Mouse (Mus musculus) heart, embryonic 16.5 days (tissue): ENCODE results near the gene Krt33a. TPM values are rescaled to one million over a fixed set of nuclear protein-coding genes. Genes with fewer than 3 reads are reported as not detected.

Experiments used
- ATAC-seq: fragments of 200-750 bp; cut with Nextera tagmentation; replicated peaks from 2 replicates; pipeline ENCODE4 v1.8.0; 2017; ENCODE audit warnings: moderate number of reproducible peaks; ENCODE audit not compliant: insufficient read depth, low FRiP score; ENCODE audit errors: extremely low read depth
- H3K27ac ChIP-seq: fragments of 300-500 bp; sonication (generic); 2 replicates; pipeline ENCODE4 v1.5.1; 2014; ENCODE audit warnings: mild to moderate bottlenecking, low read length, control low read depth, moderate library complexity
- H3K27me3 ChIP-seq: fragments of 300-500 bp; sonication (generic); 2 replicates; pipeline ENCODE4 v1.6.1; 2014; ENCODE audit warnings: low read length, mixed read lengths; ENCODE audit not compliant: control insufficient read depth, insufficient read depth
- H3K36me3 ChIP-seq: fragments of 300-500 bp; sonication (generic); 2 replicates; pipeline ENCODE4 v1.6.1; 2014; ENCODE audit not compliant: control insufficient read depth, insufficient read depth
- H3K4me1 ChIP-seq: fragments of 300-500 bp; sonication (generic); 2 replicates; pipeline ENCODE4 v1.6.1; 2014; ENCODE audit warnings: low read length, mixed read lengths; ENCODE audit not compliant: control insufficient read depth, insufficient read depth
- H3K4me2 ChIP-seq: fragments of 300-500 bp; sonication (generic); 2 replicates; pipeline ENCODE4 v1.6.1; 2014; ENCODE audit warnings: low read depth, mild to moderate bottlenecking, control low read depth, low read length
- H3K4me3 ChIP-seq: fragments of 300-500 bp; sonication (generic); 2 replicates; pipeline ENCODE4 v1.5.1; 2014; ENCODE audit warnings: mild to moderate bottlenecking, control low read depth, low read length
- H3K9ac ChIP-seq: fragments of 300-500 bp; sonication (generic); 2 replicates; pipeline ENCODE4 v1.6.1; 2014; ENCODE audit warnings: low read length, control low read depth
- H3K9me3 ChIP-seq: fragments of 300-500 bp; sonication (generic); replicated peaks from 2 replicates; pipeline ENCODE4 v1.6.1; 2016; ENCODE audit warnings: low read length; ENCODE audit not compliant: control insufficient read depth
- WGBS: fragments of 180-500 bp; shearing (Covaris S2); extraction: QIAGEN DNeasy Blood & Tissue Kit; methylation state at CpG from one replicate; pipeline ENCODE4 v1.1.7; 2014; 5-methylcytosine and 5-hydroxymethylcytosine counted together
- polyA plus RNA-seq: library from polyadenylated mRNA; unstranded; fragments of >200 nt; fragmentation: Nextera tagmentation; extraction: Ambion mirVana; gene quantifications from 2 replicates; pipeline ENCODE4 v1.2.1, GENCODE M21; 2015

The Krt33a gene
- polyA plus RNA-seq, 1 experiment from 2014 or later, result not detected

GRCm38 (mm10) chr11:100019466-100019865, 3.5 kb upstream of the Krt33a start:
- H3K4me3 ChIP-seq, result no peak overlapping the region
- H3K27me3 ChIP-seq, result no peaks in the 10 kb centered on the region
- no peaks in the 10 kb centered on the region for H3K9me3 ChIP-seq
- no peaks in the 10 kb centered on the region for H3K36me3 ChIP-seq
- H3K27ac ChIP-seq, result no peak overlapping the region
- H3K4me2 ChIP-seq, result no peak overlapping the region
- 61% methylated on average over 1 of the region's 1 CpGs for WGBS
- no peak for ATAC-seq
- no peak overlapping the region for H3K9ac ChIP-seq
- no peaks in the 10 kb centered on the region for H3K4me1 ChIP-seq

DNA sequence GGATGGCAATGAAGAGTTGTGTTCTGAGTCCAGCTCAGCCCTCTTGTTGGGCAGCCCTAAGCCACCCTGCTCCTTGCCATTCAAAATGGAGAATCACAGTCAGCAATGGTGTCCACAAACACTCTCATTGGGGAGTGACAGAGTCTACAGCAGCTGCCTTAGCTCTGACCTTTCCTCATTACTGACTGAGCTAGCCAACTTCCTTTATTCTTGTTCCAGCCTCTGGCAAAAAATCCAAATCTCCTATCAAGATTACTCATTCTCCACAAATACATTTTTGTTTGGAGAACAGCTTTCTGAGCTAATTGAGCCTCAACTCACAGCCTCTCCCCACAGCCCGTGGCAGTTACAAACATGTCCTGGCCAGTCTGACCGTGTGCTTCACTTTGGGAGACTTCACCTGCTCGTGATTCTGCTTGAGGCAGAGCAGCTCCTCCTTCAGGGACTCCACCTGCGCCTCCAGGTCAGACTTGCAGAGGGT, 2.3 kb downstream of the Krt33a start:
- Histone ChIP-seq H3K36me3 (no peaks in the 10 kb centered on the region), H3K4me3 (no peak overlapping the region), H3K9ac (no peak overlapping the region), H3K4me2 (no peak overlapping the region), H3K27me3 (no peaks in the 10 kb centered on the region), H3K4me1 (no peaks in the 10 kb centered on the region), H3K9me3 (no peaks in the 10 kb centered on the region), H3K27ac (no peak overlapping the region)
- whole genome bisulfite sequencing, result 59% methylated on average over 4 of the region's 4 CpGs
- ATAC-seq, result no peak

DNA sequence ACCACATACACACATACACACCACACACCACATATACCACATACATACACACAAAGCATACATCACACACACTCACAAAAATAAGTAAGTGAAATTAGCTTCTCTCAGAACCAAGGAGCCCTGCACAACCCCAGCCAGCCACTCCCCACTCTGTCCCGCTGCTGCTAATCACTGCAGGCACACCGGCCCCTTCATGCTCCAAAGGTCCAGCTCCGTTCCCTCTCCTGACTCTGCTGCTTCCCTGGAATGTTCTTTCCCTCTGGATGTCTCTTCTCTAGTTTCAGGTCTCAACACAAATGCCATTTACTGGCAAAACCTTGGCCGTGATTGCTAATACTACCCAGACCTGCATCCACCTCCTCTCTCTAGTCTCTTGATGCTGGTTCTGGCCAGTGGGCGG, 5.3 kb downstream of the Krt33a start:
- Histone ChIP-seq H3K4me2 (no peak overlapping the region), H3K27ac (no peak overlapping the region), H3K9ac (no peak overlapping the region), H3K9me3 (no peaks in the 10 kb centered on the region; the same call in 1 of the 2 replicates), H3K36me3 (no peaks in the 10 kb centered on the region), H3K4me1 (no peaks in the 10 kb centered on the region), H3K4me3 (no peak overlapping the region), H3K27me3 (no peaks in the 10 kb centered on the region)
- WGBS, result 85% methylated on average over 5 of the region's 5 CpGs
- no peak for ATAC-seq

DNA sequence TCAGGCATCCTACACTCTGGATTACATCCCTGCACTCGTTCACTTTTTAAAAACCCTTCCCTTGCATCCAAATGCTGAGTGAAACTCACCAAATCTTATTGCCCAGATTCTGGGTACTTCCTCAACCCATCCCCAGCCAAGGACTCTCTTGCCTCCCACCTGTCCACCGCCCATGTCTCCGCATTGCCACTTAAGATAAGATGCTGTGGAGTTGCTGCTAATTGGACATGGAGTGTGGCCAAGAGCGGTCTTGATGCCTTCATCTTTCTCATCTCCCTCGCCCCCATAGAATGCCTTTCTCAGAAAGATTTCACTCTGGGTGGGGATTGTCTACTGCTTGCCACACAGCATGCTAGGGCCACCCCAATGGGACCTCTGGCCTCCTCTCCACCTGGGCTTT, 7.7 kb downstream of the Krt33a start:
- WGBS, result 67% methylated on average over 5 of the region's 5 CpGs
- Histone ChIP-seq H3K4me2 (no peak overlapping the region), H3K27ac (no peak overlapping the region), H3K4me3 (no peak overlapping the region), H3K9ac (no peak overlapping the region), H3K27me3 (no peaks in the 10 kb centered on the region), H3K4me1 (no peaks in the 10 kb centered on the region), H3K36me3 (no peaks in the 10 kb centered on the region), H3K9me3 (no peaks in the 10 kb centered on the region; the same call in 1 of the 2 replicates)
- no peak for ATAC-seq

- no peak overlapping the region for H3K27ac ChIP-seq
- no peak overlapping the region for H3K9ac ChIP-seq
- H3K4me3 ChIP-seq, result no peak overlapping the region
- no peak overlapping the region for H3K4me2 ChIP-seq
- H3K4me1 ChIP-seq, result no peaks in the 10 kb centered on the region
- H3K27me3 ChIP-seq, result no peaks in the 10 kb centered on the region
- H3K9me3 ChIP-seq, result peaks cover 2% of the 10 kb centered on the region
- WGBS, result 56% methylated on average over 3 of the region's 3 CpGs
- no peak for ATAC-seq
- no peaks in the 10 kb centered on the region for H3K36me3 ChIP-seq
These were observed 9.4 kb downstream of the Krt33a start for GRCm38 (mm10) chr11:100006624-100007023.

- Histone ChIP-seq H3K9ac (no peak overlapping the region), H3K27ac (no peak overlapping the region), H3K4me2 (no peak overlapping the region), H3K36me3 (no peaks in the 10 kb centered on the region), H3K4me1 (no peaks in the 10 kb centered on the region), H3K4me3 (no peak overlapping the region), H3K27me3 (no peaks in the 10 kb centered on the region), H3K9me3 (peaks cover 3% of the 10 kb centered on the region)
- 82% methylated on average over 8 of the region's 8 CpGs for WGBS
- ATAC-seq, result no peak
These were observed 10.1 kb downstream of the Krt33a start for GRCm38 (mm10) chr11:100005905-100006304.

GRCm38 (mm10) chr11:100004846-100005245, 11.2 kb downstream of the Krt33a start:
- 21% methylated on average over 6 of the region's 6 CpGs for WGBS
- Histone ChIP-seq H3K27me3 (no peaks in the 10 kb centered on the region), H3K27ac (no peak overlapping the region), H3K4me1 (no peaks in the 10 kb centered on the region), H3K4me2 (no peak overlapping the region), H3K36me3 (no peaks in the 10 kb centered on the region), H3K9ac (no peak overlapping the region), H3K4me3 (no peak overlapping the region), H3K9me3 (peaks cover 3% of the 10 kb centered on the region)
- ATAC-seq, result no peak

GRCm38 (mm10) chr11:99999091-99999490, 16.9 kb downstream of the Krt33a start:
- Histone ChIP-seq H3K36me3 (no peaks in the 10 kb centered on the region), H3K4me1 (no peaks in the 10 kb centered on the region), H3K4me2 (no peak overlapping the region), H3K27me3 (peaks cover 11% of the 10 kb centered on the region), H3K9ac (no peak overlapping the region), H3K27ac (no peak overlapping the region), H3K9me3 (peaks cover 3% of the 10 kb centered on the region), H3K4me3 (no peak overlapping the region)
- WGBS, result 85% methylated on average over 7 of the region's 7 CpGs
- ATAC-seq, result no peak

- WGBS, result 54% methylated on average over 4 of the region's 4 CpGs
- no peaks in the 10 kb centered on the region for H3K36me3 ChIP-seq
- H3K4me2 ChIP-seq, result no peak overlapping the region
- ATAC-seq, result no peak
- no peak overlapping the region for H3K9ac ChIP-seq
- no peaks in the 10 kb centered on the region for H3K4me1 ChIP-seq
- no peak overlapping the region for H3K27ac ChIP-seq
- H3K27me3 ChIP-seq, result peaks cover 29% of the 10 kb centered on the region
- H3K4me3 ChIP-seq, result no peak overlapping the region
- H3K9me3 ChIP-seq, result no peaks in the 10 kb centered on the region
These were observed 21.7 kb downstream of the Krt33a start for GRCm38 (mm10) chr11:99994384-99994661.
